Mouse (Mus musculus) lung, adult 18-20 months (tissue): ENCODE measurements around the gene P2rx1.

ENCODE experiments used
- DNase-seq, 2 experiments: peaks; one replicate each; pipeline ENCODE4 v3.0.0; 2022; ENCODE audit warnings: mixed read lengths in 2 of 2

Gene P2rx1

GRCm38 (mm10) chr11:72998771-72999170 is at the start of gene P2rx1:
P2rx1 (plus strand) TSS chr11:72999103.
- DNase-seq = no peak

- peak; percentile 78 to 87 for DNase-seq
These were observed 47.5 kb upstream of the P2rx1 start for GRCm38 (mm10) chr11:72951137-72952000.

GRCm38 (mm10) chr11:72952226-72952625 is 46.7 kb upstream of the P2rx1 start:
- DNase-seq = peak; percentile 75 to 86

- DNase-seq = no peak
These were observed 46.2 kb upstream of the P2rx1 start for GRCm38 (mm10) chr11:72952697-72953096.

GRCm38 (mm10) chr11:72953116-72953439 is 45.8 kb upstream of the P2rx1 start:
- DNase-seq = no peak

- peak; percentile 88 to 93 for DNase-seq
These were observed 45.3 kb upstream of the P2rx1 start for GRCm38 (mm10) chr11:72953440-72954151.

- DNase-seq = no peak
These were observed 44.7 kb upstream of the P2rx1 start for GRCm38 (mm10) chr11:72954216-72954615.

- peak in 1 of 2 experiments; percentile 45 for DNase-seq
These were observed 43.4 kb upstream of the P2rx1 start for GRCm38 (mm10) chr11:72955339-72955974.

- DNase-seq = no peak
These were observed 41.6 kb upstream of the P2rx1 start for GRCm38 (mm10) chr11:72957318-72957717.

GRCm38 (mm10) chr11:72959924-72960679 is 38.8 kb upstream of the P2rx1 start:
- peak in 1 of 2 experiments; percentile 26 for DNase-seq

GRCm38 (mm10) chr11:72960723-72961071 is 38.2 kb upstream of the P2rx1 start:
- DNase-seq = no peak

- DNase-seq = peak; percentile 65 to 75
These were observed 37.6 kb upstream of the P2rx1 start, which contains the start of gene Atp2a3 for GRCm38 (mm10) chr11:72961072-72961980. Atp2a3 (plus strand) TSS chr11:72961169.

- no peak for DNase-seq
These were observed 36.5 kb upstream of the P2rx1 start for GRCm38 (mm10) chr11:72962378-72962777.

- DNase-seq = no peak
These were observed 35.7 kb upstream of the P2rx1 start for GRCm38 (mm10) chr11:72963058-72963788.

- no peak for DNase-seq
These were observed 35.1 kb upstream of the P2rx1 start for GRCm38 (mm10) chr11:72963789-72964294.

GRCm38 (mm10) chr11:72974995-72975503 is 23.9 kb upstream of the P2rx1 start:
- DNase-seq = no peak

- no peak for DNase-seq
These were observed 16.4 kb upstream of the P2rx1 start for GRCm38 (mm10) chr11:72982516-72982915.

- DNase-seq = no peak
These were observed 15.6 kb upstream of the P2rx1 start for GRCm38 (mm10) chr11:72983283-72983682.

GRCm38 (mm10) chr11:72986745-72987144 is 12.2 kb upstream of the P2rx1 start:
- no peak for DNase-seq

GRCm38 (mm10) chr11:72987234-72987633 is 11.7 kb upstream of the P2rx1 start:
- DNase-seq = no peak

GRCm38 (mm10) chr11:72987807-72988206 is 11.1 kb upstream of the P2rx1 start:
- no peak for DNase-seq
